Mouse (Mus musculus): Measurements from ENCODE around the gene Fam104a. TPM values are rescaled to one million over a fixed set of nuclear protein-coding genes. Genes with fewer than 3 reads are reported as not detected.
A peak's percentile ranks its signal among the peaks of the same experiment; 100 is the strongest.

Gene Fam104a
- 22.8 and 23.4 TPM in 2 replicates for polyA plus RNA-seq (2011; ENCODE audit: insufficient read depth, insufficient read length, low read depth, missing spikeins)

DNA sequence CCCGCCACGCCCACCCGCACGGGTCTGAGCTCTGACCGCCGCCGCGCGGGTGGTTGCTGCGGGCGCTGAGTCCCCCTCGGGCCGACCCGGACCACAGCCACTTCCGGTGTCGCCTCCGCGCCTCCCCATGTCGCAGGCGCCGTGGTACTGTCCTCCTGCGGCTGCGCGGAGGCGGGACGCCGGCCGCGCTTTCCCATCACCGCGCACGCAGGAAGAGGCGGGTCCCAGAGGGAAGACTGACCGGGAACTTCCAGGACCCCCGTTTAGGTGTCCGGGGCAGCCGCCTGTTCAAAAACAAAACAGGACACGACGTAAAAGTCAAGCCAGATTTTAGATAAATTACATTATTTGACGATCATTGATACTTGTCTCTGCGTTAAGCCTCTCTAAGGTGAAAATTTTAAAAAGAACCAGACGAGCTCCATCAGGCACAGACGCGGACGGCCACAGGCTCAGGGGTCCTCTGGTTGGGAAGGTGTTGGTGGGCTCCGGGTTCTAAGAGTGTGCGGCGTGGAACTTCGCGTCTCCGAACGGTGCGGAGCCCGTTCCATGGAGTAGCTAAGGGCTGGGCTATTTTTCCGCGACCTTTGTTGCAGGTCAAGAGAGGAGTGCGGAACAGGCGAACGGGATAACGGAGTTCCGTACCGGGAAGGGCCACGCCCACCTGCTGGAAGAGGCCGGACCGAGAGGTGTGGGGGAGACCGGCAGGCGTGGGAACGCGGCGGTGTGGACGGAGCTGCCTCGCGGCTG lies at the start of gene Fam104a, which contains the start of gene D11Wsu47e:
Fam104a (minus strand) TSS at position 199 of the 750 bp plus-strand sequence.
D11Wsu47e (plus strand) TSS at position 456 of the 750 bp plus-strand sequence.
- H3K36me3 ChIP-seq (ENCODE audit: control insufficient read depth, insufficient read depth, low read length, poor library complexity, severe bottlenecking): peaks cover 14% of the 10 kb centered on the region
- H3K4me1 ChIP-seq (ENCODE audit: control insufficient read depth, insufficient read depth, low read length): peaks cover 2% of the 10 kb centered on the region
- no peaks in the 10 kb centered on the region for H3K27me3 ChIP-seq (ENCODE audit: control insufficient read depth, insufficient read depth, low read length, poor library complexity, severe bottlenecking)
- H3K27ac ChIP-seq (ENCODE audit: insufficient read depth, low read length): peak within 1 kb of the TSS; percentile 78
- H3K9ac ChIP-seq (ENCODE audit: low read depth, poor library complexity, severe bottlenecking): peak within 1 kb of the TSS; percentile 86
- peak within 1 kb of the TSS; percentile 97 for H3K4me3 ChIP-seq (ENCODE audit: low read depth, low read length)
- TF ChIP-seq EP300 (IDR thresholded peaks at IDR 0.05; ENCODE audit: insufficient read depth, low read depth, low read length) (no peak), POLR2A (IDR thresholded peaks at IDR 0.05; ENCODE audit: insufficient read depth, low read length) (no peak), CTCF (IDR thresholded peaks at IDR 0.05; ENCODE audit: low read depth, low read length) (no peak)
- H3K9me3 ChIP-seq (replicated peaks; ENCODE audit: control insufficient read depth, insufficient read depth, low read length, poor library complexity, severe bottlenecking): no peaks in the 10 kb centered on the region

DNA sequence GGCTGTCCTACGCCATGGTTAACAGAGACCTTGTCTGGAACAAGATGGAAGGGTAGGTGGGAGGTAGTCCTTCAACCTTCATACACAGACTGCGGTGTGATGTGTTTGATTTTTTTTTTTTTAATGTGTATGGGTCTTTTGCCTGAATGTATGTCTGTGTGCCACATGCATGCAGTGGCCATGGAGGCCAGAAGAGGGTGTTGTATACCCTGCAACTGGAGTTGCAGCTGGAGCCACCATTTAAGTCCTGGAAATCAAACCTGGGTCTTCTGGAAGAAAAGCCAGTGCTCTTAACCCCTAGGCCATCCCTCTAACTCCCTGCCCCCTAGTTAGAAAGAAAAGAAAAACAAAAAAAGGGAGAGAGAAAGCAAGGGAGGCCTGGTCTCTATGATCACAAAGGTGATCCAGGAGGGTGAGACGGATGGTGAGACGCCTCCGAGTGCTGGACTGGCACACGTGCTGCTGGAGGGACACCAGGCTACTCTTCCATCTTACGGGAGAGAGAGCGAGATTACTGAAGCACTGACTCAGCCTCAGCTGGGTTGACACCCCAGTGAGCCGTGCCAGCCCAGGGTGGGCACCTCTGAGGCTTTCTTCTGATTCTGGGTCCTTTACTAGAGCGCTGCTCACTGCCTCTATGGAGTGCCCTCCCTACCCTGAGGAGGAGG lies 48.1 kb upstream of the Fam104a start:
- H3K4me1 ChIP-seq (ENCODE audit: control insufficient read depth, insufficient read depth, low read length): peaks cover 4% of the 10 kb centered on the region

DNA sequence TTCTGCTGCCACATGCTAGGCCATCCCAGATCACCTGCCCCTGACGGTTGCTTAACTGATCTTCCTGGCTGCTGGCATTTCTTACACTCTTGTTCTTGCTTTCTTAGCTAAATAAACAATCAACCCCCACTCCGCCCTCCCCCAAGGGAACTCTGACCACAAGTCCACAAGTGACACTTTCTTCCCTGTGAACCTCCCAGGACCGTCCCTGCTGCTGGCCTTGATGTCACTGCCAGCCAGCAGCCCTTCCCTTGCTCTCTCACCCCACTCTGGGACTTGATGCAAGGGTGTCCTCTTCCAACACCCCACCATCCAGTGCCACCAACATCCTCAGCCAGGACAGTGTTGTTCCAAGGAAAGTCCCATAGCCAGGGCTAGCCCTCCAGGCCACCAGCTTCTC lies 46.9 kb upstream of the Fam104a start:
- H3K9ac ChIP-seq (ENCODE audit: low read depth, poor library complexity, severe bottlenecking): no peak overlapping the region
- TF ChIP-seq POLR2A (IDR thresholded peaks at IDR 0.05; ENCODE audit: insufficient read depth, low read length) (no peak), EP300 (IDR thresholded peaks at IDR 0.05; ENCODE audit: insufficient read depth, low read depth, low read length) (no peak), CTCF (IDR thresholded peaks at IDR 0.05; ENCODE audit: low read depth, low read length) (no peak)
- H3K27me3 ChIP-seq (ENCODE audit: control insufficient read depth, insufficient read depth, low read length, poor library complexity, severe bottlenecking): no peaks in the 10 kb centered on the region
- no peak overlapping the region for H3K27ac ChIP-seq (ENCODE audit: insufficient read depth, low read length)
- H3K4me1 ChIP-seq (ENCODE audit: control insufficient read depth, insufficient read depth, low read length): peaks cover 4% of the 10 kb centered on the region
- no peak overlapping the region for H3K4me3 ChIP-seq (ENCODE audit: low read depth, low read length)
- peaks cover 25% of the 10 kb centered on the region for H3K36me3 ChIP-seq (ENCODE audit: control insufficient read depth, insufficient read depth, low read length, poor library complexity, severe bottlenecking)
- no peaks in the 10 kb centered on the region for H3K9me3 ChIP-seq (replicated peaks; ENCODE audit: control insufficient read depth, insufficient read depth, low read length, poor library complexity, severe bottlenecking)

More for the DNA sequence above, 48.1 kb upstream of the Fam104a start:
- H3K27ac ChIP-seq (ENCODE audit: insufficient read depth, low read length): no peak overlapping the region
- H3K9ac ChIP-seq (ENCODE audit: low read depth, poor library complexity, severe bottlenecking): no peak overlapping the region
- H3K4me3 ChIP-seq (ENCODE audit: low read depth, low read length): no peak overlapping the region
- H3K9me3 ChIP-seq (replicated peaks; ENCODE audit: control insufficient read depth, insufficient read depth, low read length, poor library complexity, severe bottlenecking): no peaks in the 10 kb centered on the region
- TF ChIP-seq CTCF (IDR thresholded peaks at IDR 0.05; ENCODE audit: low read depth, low read length): peak; percentile 14
- no peak for TF ChIP-seq POLR2A (IDR thresholded peaks at IDR 0.05; ENCODE audit: insufficient read depth, low read length)
- peaks cover 24% of the 10 kb centered on the region for H3K36me3 ChIP-seq (ENCODE audit: control insufficient read depth, insufficient read depth, low read length, poor library complexity, severe bottlenecking)
- H3K27me3 ChIP-seq (ENCODE audit: control insufficient read depth, insufficient read depth, low read length, poor library complexity, severe bottlenecking): no peaks in the 10 kb centered on the region

DNA sequence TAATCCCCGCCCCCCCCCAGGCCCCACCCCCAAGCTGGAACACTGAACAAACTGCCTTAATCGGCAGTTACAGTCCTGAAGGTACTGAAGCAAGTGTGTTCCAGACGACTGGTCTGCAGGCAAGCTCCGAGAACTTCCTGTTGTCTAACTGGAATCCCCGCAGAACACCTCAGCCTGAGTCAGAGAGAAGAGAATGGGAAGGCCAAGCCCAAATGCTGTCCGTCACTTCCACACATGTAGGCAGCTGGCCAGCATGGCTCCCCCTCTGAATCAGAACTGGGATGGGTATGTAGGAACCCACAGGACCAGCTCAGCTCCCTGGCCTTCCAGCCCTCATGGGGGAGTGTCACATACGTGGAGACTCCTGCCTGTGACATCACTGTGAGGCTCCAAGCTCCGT lies 46.0 kb upstream of the Fam104a start:
- no peak overlapping the region for H3K9ac ChIP-seq (ENCODE audit: low read depth, poor library complexity, severe bottlenecking)
- H3K27ac ChIP-seq (ENCODE audit: insufficient read depth, low read length): no peak overlapping the region
- H3K27me3 ChIP-seq (ENCODE audit: control insufficient read depth, insufficient read depth, low read length, poor library complexity, severe bottlenecking): no peaks in the 10 kb centered on the region
- peaks cover 4% of the 10 kb centered on the region for H3K4me1 ChIP-seq (ENCODE audit: control insufficient read depth, insufficient read depth, low read length)
- no peak overlapping the region for H3K4me3 ChIP-seq (ENCODE audit: low read depth, low read length)
- peaks cover 25% of the 10 kb centered on the region for H3K36me3 ChIP-seq (ENCODE audit: control insufficient read depth, insufficient read depth, low read length, poor library complexity, severe bottlenecking)
- TF ChIP-seq CTCF (IDR thresholded peaks at IDR 0.05; ENCODE audit: low read depth, low read length) (no peak), POLR2A (IDR thresholded peaks at IDR 0.05; ENCODE audit: insufficient read depth, low read length) (no peak), EP300 (IDR thresholded peaks at IDR 0.05; ENCODE audit: insufficient read depth, low read depth, low read length) (no peak)
- no peaks in the 10 kb centered on the region for H3K9me3 ChIP-seq (replicated peaks; ENCODE audit: control insufficient read depth, insufficient read depth, low read length, poor library complexity, severe bottlenecking)

DNA sequence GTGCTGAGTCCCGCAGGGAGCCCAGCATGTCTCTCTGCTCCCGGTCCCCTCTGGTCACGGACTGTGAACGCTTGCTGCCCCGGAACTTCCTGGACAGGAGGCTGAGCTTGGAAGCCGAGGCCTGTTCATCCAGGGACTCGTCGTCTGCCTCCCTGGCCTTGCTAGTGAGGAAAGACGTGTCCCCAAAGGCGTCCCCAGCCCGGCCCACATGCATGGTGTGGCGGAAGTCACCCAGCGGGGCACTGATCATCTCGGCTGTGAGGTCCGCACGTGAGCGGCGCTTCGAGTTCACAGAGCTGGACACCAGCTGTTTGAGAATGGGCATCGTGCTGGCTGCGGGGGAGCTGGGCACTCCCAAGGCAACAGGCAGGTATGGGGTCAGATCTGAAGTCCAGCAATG lies 45.3 kb upstream of the Fam104a start:
- no peak overlapping the region for H3K27ac ChIP-seq (ENCODE audit: insufficient read depth, low read length)
- H3K4me1 ChIP-seq (ENCODE audit: control insufficient read depth, insufficient read depth, low read length): peaks cover 3% of the 10 kb centered on the region
- H3K9ac ChIP-seq (ENCODE audit: low read depth, poor library complexity, severe bottlenecking): no peak overlapping the region
- H3K9me3 ChIP-seq (replicated peaks; ENCODE audit: control insufficient read depth, insufficient read depth, low read length, poor library complexity, severe bottlenecking): no peaks in the 10 kb centered on the region
- H3K4me3 ChIP-seq (ENCODE audit: low read depth, low read length): no peak overlapping the region
- H3K27me3 ChIP-seq (ENCODE audit: control insufficient read depth, insufficient read depth, low read length, poor library complexity, severe bottlenecking): no peaks in the 10 kb centered on the region
- no peak for TF ChIP-seq EP300 (IDR thresholded peaks at IDR 0.05; ENCODE audit: insufficient read depth, low read depth, low read length)
- no peak for TF ChIP-seq POLR2A (IDR thresholded peaks at IDR 0.05; ENCODE audit: insufficient read depth, low read length)
- no peak for TF ChIP-seq CTCF (IDR thresholded peaks at IDR 0.05; ENCODE audit: low read depth, low read length)
- peaks cover 25% of the 10 kb centered on the region for H3K36me3 ChIP-seq (ENCODE audit: control insufficient read depth, insufficient read depth, low read length, poor library complexity, severe bottlenecking)

GRCm38 (mm10) chr11:113727992-113728391 lies 44.0 kb upstream of the Fam104a start:
- peaks cover 3% of the 10 kb centered on the region for H3K4me1 ChIP-seq (ENCODE audit: control insufficient read depth, insufficient read depth, low read length)
- no peak overlapping the region for H3K9ac ChIP-seq (ENCODE audit: low read depth, poor library complexity, severe bottlenecking)
- H3K27ac ChIP-seq (ENCODE audit: insufficient read depth, low read length): no peak overlapping the region
- no peak overlapping the region for H3K4me3 ChIP-seq (ENCODE audit: low read depth, low read length)
- TF ChIP-seq CTCF (IDR thresholded peaks at IDR 0.05; ENCODE audit: low read depth, low read length): no peak
- no peak for TF ChIP-seq EP300 (IDR thresholded peaks at IDR 0.05; ENCODE audit: insufficient read depth, low read depth, low read length)
- TF ChIP-seq POLR2A (IDR thresholded peaks at IDR 0.05; ENCODE audit: insufficient read depth, low read length): no peak
- H3K27me3 ChIP-seq (ENCODE audit: control insufficient read depth, insufficient read depth, low read length, poor library complexity, severe bottlenecking): no peaks in the 10 kb centered on the region
- no peaks in the 10 kb centered on the region for H3K9me3 ChIP-seq (replicated peaks; ENCODE audit: control insufficient read depth, insufficient read depth, low read length, poor library complexity, severe bottlenecking)
- H3K36me3 ChIP-seq (ENCODE audit: control insufficient read depth, insufficient read depth, low read length, poor library complexity, severe bottlenecking): peaks cover 25% of the 10 kb centered on the region
